Mouse (Mus musculus): ENCODE results near the gene Ints4. TPM values are rescaled to one million over a fixed set of nuclear protein-coding genes. Genes with fewer than 3 reads are reported as not detected.

Gene Ints4
- polyA plus RNA-seq, 1 experiment from 2014 or later, result 44.1 TPM

DNA sequence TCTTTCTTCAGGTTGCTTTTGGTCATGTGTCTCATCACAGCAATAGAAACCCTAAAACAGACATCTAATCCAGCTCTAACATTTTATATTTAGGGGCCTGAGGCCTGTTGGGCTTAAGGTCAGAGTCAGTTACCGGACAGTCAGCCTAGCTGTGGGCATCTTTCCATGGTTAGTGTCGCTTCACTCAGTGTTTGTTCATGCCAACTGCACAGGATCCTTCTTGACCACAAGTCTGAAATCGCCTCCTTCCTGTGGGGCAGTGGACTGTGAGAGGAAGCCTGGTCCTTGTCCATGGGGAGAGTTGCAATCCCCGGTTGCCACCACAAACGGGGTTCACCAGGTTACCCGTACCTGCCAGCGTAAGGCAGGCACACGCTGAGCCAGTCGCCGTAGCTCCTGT lies 68.5 kb downstream of the Ints4 start:
- H3K27me3 ChIP-seq (replicated peaks), result no peaks in the 10 kb centered on the region
- no peak for ATAC-seq (ENCODE audit: insufficient read depth, low FRiP score, low read depth)
- H3K4me1 ChIP-seq, result no peaks in the 10 kb centered on the region
- H3K9ac ChIP-seq, result no peak overlapping the region
- 92% methylated on average over 10 of the region's 10 CpGs for WGBS
- no peak overlapping the region for H3K4me3 ChIP-seq (replicated peaks)
- H3K36me3 ChIP-seq, result no peaks in the 10 kb centered on the region
- H3K27ac ChIP-seq, result no peak overlapping the region
- no peak overlapping the region for H3K4me2 ChIP-seq
- no peaks in the 10 kb centered on the region for H3K9me3 ChIP-seq

DNA sequence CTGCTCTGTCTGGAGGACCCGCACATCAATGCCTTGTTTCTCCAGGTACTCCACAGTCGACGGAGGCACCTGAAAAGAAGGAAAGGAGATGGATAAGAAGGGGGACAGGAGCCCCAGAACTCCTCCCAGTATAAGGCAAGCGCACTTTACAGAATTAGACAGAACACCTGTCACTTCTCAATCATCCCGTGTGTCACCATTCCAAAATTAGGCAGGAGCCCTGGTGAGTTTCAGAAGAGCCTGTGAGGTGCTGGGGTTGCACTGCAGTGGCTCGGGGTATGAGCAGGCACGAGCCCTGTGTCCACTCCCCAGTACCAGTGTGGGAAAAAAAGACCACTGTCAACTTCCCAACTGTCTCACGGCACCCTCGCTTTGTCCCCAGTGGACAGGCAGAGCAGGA lies 69.9 kb downstream of the Ints4 start:
- Histone ChIP-seq H3K9me3 (no peaks in the 10 kb centered on the region), H3K9ac (no peak overlapping the region), H3K4me3 (replicated peaks) (no peak overlapping the region), H3K27ac (no peak overlapping the region), H3K4me2 (no peak overlapping the region), H3K4me1 (no peaks in the 10 kb centered on the region), H3K36me3 (no peaks in the 10 kb centered on the region), H3K27me3 (replicated peaks) (no peaks in the 10 kb centered on the region)
- ATAC-seq (ENCODE audit: insufficient read depth, low FRiP score, low read depth), result no peak
- 89% methylated on average over 9 of the region's 9 CpGs for WGBS

DNA sequence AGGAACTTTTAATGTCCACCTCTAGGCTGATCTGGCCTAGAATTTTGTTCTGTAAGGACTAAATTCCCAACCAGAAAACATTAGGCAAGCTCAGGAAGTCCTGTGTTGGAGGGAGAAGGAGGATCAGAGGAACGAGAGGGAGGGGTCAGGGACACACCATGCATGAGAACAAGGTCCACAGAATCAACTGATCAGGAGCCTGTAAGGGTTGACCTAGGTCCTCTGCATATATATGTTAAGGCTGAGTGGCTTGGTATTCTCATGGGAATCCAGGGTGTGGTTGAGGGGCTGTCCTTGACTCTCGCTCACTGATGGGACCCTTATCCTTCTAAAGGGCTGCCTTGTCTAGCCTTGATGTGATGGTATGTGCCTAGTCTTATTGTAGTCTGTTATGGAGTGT lies 82.8 kb downstream of the Ints4 start:
- Histone ChIP-seq H3K9ac (no peak overlapping the region), H3K27me3 (replicated peaks) (no peaks in the 10 kb centered on the region), H3K4me1 (no peaks in the 10 kb centered on the region), H3K36me3 (no peaks in the 10 kb centered on the region), H3K27ac (no peak overlapping the region), H3K4me2 (no peak overlapping the region), H3K4me3 (replicated peaks) (no peak overlapping the region), H3K9me3 (no peaks in the 10 kb centered on the region)
- ATAC-seq (ENCODE audit: insufficient read depth, low FRiP score, low read depth), result no peak
- 86% methylated on average over 2 of the region's 2 CpGs for WGBS

DNA sequence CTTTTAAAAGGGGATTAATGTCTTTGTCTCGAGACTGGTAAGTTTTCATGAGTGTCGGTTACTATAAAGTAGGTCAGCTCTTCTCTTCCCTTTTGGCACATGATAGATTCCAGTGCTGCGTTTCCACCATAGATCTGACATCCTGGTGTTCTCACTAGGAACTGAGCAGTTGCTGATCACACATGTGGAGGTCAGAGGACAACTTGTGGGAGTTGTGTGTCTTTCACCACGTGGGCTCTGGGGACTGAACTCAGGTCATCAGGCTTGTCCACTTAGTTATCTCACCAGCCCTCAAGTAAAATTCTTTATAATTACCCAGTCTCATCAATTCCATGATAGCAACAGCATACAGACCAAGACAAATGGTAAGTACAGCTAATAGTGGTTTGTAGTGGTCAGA lies 88.6 kb downstream of the Ints4 start:
- Histone ChIP-seq H3K27me3 (replicated peaks) (no peaks in the 10 kb centered on the region), H3K36me3 (no peaks in the 10 kb centered on the region), H3K9me3 (no peaks in the 10 kb centered on the region), H3K9ac (no peak overlapping the region), H3K4me2 (no peak overlapping the region), H3K4me1 (no peaks in the 10 kb centered on the region), H3K27ac (no peak overlapping the region), H3K4me3 (replicated peaks) (no peak overlapping the region)
- WGBS, result 81% methylated on average over 4 of the region's 4 CpGs
- no peak for ATAC-seq (ENCODE audit: insufficient read depth, low FRiP score, low read depth)

DNA sequence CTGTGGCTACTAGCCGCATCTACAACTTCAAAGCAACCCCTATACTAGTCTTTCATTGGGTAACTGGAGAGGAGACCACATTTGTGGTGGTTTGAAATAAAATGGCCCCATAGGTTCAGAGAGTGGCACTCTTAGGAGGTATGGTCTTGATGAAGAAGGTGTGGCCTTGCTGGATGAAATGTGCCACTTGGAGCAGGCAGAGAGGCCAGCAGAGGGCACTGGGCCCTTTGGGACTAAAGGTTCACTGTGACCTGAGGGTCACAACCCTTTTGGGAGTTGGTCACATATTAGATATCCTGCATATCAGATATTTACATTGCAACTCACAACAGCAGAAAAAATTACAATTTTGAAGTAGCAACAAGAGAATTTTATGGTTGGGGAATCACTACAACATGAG lies 89.6 kb downstream of the Ints4 start:
- H3K9ac ChIP-seq, result no peak overlapping the region
- no peak for ATAC-seq (ENCODE audit: insufficient read depth, low FRiP score, low read depth)
- no peaks in the 10 kb centered on the region for H3K36me3 ChIP-seq
- H3K27ac ChIP-seq, result no peak overlapping the region
- H3K4me2 ChIP-seq, result no peak overlapping the region
- no peak overlapping the region for H3K4me3 ChIP-seq (replicated peaks)
- H3K9me3 ChIP-seq, result no peaks in the 10 kb centered on the region
- WGBS, result 88% methylated on average over 1 of the region's 1 CpGs
- H3K27me3 ChIP-seq (replicated peaks), result no peaks in the 10 kb centered on the region
- no peaks in the 10 kb centered on the region for H3K4me1 ChIP-seq

DNA sequence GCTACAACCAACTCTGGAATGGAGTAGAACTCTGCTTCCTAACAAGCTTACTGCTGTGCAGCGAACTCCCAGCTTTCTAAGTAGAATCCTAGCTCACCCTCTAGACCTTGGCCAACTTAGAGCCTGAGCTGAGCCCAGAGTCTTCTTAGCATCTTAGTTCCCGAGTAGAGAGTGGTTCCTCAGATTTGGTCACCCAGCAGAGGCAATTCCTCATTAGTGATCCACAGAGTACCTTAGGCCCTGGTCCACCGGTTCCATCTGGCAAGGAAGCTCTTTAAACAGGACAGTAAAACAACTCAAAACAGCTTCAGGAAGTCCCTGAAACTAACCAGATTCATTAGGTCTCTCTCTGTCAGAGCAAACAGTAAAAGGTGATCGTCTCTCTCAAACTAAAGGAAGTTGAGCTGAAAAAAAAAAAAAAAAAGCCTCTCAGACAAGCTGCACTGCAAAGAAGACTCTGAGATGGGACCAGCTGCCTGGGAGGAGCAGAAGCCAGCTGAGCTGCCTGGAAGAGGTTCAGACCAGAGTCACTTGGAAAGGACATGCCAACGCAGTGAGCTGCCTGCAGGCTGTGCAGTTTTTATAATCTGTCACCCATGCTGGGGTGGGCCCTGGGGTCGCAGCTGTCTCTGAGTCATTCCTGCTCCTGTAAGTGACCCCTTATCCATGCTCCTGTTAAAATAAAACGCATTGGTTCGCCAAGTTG lies 97.8 kb downstream of the Ints4 start:
- no peak for ATAC-seq (ENCODE audit: insufficient read depth, low FRiP score, low read depth)
- 26% methylated on average over 8 of the region's 8 CpGs for WGBS
- Histone ChIP-seq H3K4me1 (0 out of 2 replicates have a peak, but pooled peaks cover 4% of the 10 kb centered on the region), H3K9me3 (no peaks in the 10 kb centered on the region), H3K4me3 (replicated peaks) (peak overlapping the region; percentile 100), H3K36me3 (no peaks in the 10 kb centered on the region), H3K27me3 (replicated peaks) (no peaks in the 10 kb centered on the region), H3K9ac (peak overlapping the region; percentile 61; the same call in 1 of the 2 replicates), H3K27ac (peak overlapping the region; percentile 99), H3K4me2 (peak overlapping the region; percentile 82)

DNA sequence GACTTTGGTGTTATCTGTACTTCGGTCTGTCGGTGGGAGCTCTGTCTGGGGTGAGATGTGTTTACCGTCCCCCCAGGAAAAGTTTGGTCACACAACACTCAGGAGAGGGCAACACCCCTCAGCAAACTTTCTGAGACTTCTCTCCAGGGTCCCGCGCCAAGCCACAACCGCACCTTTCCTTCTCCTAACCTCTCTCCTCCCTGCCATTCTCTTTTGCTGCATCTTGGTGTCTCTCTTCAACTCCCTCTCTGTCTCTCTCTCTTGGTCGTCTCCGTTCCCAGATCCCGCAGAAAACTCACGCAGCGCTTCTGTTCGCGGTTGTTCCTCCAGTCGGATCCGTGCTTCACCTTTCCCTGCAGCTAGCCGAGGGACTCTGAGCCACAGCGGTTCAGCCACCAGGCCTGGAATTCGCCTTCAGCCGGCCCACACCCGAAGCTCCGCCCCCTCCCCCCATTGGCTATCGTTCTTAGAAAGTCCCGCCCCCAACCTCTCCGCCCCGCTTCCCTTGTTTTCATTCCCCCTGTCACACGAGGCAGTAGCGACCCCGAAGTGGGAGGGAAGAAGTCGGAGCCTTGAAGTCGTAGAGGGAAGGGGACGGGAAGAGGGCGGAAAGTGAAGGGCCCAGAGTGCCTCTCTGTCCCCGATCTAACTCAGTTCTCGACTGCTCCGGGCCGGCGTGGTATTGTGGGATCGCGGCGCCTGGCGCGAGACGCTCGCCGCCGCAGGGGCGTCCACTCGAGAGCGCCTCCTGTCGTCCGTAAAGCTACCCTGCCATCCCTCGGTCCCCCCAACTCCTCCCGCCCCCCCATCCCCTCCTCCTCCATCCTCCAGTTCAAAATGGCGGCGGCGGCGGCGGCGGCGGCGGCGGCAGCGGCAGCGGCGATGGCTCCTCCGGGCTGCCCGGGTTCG lies 98.6 kb downstream of the Ints4 start, which contains the start of the genes Aamdc and Rsf1:
TSS of gene Aamdc (minus strand) at position 431 of the 909 bp plus-strand sequence.
TSS of gene Rsf1 (plus strand) at position 823 of the 909 bp plus-strand sequence.
- ATAC-seq (ENCODE audit: insufficient read depth, low FRiP score, low read depth), result peak; percentile 95
- Histone ChIP-seq H3K4me2 (peak within 1 kb of the TSS; percentile 82), H3K4me1 (0 out of 2 replicates have a peak, but pooled peaks cover 4% of the 10 kb centered on the region), H3K9ac (peak within 1 kb of the TSS; percentile 99), H3K27me3 (replicated peaks) (no peaks in the 10 kb centered on the region), H3K36me3 (no peaks in the 10 kb centered on the region), H3K9me3 (no peaks in the 10 kb centered on the region), H3K4me3 (replicated peaks) (peak within 1 kb of the TSS; percentile 100), H3K27ac (peak within 1 kb of the TSS; percentile 99)
- WGBS, result under 1% methylated on average over 65 of the region's 68 CpGs

DNA sequence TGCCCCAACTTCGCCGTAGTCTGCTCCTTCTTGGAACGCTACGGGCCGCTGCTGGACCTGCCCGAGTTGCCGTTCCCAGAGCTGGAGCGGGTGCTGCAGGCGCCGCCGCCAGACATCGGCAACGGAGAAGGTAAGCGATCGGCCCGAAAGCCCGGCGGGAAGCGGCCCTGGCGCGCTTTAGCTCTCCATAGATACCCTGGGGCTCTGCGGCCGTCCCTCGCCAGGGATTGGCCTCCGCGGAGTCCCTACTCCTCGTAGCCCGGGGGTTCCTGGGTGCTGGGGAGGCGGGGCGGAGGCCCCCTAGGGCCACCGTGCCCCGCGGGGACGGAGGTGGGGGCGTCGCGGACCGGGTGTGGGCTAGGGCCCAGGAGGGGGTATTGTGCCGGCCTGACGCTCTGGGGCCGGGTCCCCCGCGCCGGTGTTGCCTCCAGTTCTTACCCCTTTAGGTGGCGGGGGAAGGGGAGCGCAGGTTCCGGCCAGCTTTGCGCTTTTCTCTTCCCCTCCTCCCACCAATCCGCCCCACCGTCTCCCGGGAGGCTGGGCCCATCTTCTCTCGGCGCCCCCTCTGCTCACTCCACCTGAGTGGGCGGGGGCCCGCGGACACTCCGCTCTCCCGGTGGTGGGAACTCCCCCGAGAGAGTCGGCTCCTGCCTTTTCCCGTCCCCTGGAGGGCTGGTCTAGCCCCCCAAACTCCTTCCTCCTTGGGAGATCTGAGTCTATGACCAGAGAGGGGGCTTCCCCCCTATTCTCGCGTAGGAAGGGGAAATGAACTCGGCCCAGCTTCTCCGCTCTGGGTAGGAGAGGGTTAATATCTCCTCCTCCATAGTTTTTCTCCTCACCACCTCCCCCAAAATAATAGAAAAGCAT lies 99.5 kb downstream of the Ints4 start:
- Histone ChIP-seq H3K27me3 (replicated peaks) (no peaks in the 10 kb centered on the region), H3K9me3 (no peaks in the 10 kb centered on the region), H3K27ac (peak overlapping the region; percentile 99), H3K4me1 (0 out of 2 replicates have a peak, but pooled peaks cover 4% of the 10 kb centered on the region), H3K9ac (peak overlapping the region; percentile 99), H3K4me2 (peak overlapping the region; percentile 82), H3K4me3 (replicated peaks) (peak overlapping the region; percentile 100), H3K36me3 (no peaks in the 10 kb centered on the region)
- ATAC-seq (ENCODE audit: insufficient read depth, low FRiP score, low read depth), result peak; percentile 16
- WGBS, result under 1% methylated on average over 59 of the region's 65 CpGs

DNA sequence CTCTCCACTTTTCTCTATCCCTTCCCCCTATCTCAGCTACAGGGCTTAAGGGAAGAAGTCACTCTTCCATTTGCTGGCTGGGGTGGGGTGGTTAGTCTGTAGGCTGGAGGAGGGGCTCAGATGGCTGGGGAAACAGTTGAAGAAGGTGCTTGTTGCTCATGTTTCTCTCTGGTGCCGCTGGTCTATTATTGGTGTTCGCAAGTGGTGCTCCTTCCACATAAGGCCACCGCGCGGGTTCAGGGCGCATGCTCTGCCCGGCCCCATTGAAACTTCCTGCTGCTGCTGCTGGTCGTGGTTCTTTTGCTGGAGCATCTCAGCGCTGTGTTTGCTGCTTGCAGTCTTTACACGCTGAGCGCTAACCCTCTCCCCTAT lies 100.1 kb downstream of the Ints4 start:
- under 1% methylated on average over 11 of the region's 11 CpGs for WGBS
- peak overlapping the region; percentile 82 for H3K4me2 ChIP-seq

DNA sequence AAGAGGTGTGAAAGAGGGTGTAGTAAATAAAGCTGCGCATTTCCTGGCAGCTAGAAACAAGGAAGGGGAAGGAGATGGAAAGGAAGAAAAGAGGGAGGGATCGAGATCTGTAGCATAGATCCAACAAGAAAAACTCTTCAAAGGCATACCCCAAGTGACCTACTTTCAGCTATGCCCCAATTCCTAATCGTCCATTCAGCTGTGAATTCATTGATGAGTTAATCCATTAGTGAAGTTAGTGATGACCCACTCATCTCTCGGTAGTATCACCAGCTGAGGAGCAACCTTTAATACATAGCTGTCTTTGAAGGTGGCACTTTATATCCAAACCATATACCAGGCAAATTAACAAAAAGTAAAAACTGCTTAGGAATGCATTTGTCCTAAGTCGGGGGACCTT lies 107.8 kb downstream of the Ints4 start:
- Histone ChIP-seq H3K36me3 (no peaks in the 10 kb centered on the region), H3K9ac (no peak overlapping the region), H3K27me3 (replicated peaks) (no peaks in the 10 kb centered on the region), H3K4me3 (replicated peaks) (no peak overlapping the region), H3K4me1 (peaks cover 22% of the 10 kb centered on the region; the same call in 1 of the 2 replicates), H3K9me3 (no peaks in the 10 kb centered on the region), H3K4me2 (no peak overlapping the region), H3K27ac (no peak overlapping the region)
- 76% methylated on average over 5 of the region's 5 CpGs for WGBS
- ATAC-seq (ENCODE audit: insufficient read depth, low FRiP score, low read depth), result no peak

More for the DNA sequence above, 100.1 kb downstream of the Ints4 start:
- ATAC-seq (ENCODE audit: insufficient read depth, low FRiP score, low read depth), result peak; percentile 44
- H3K27me3 ChIP-seq (replicated peaks), result no peaks in the 10 kb centered on the region
- peak overlapping the region; percentile 99 for H3K27ac ChIP-seq
- peak overlapping the region; percentile 100 for H3K4me3 ChIP-seq (replicated peaks)
- no peaks in the 10 kb centered on the region for H3K9me3 ChIP-seq
- peak overlapping the region; percentile 99; the same call in 1 of the 2 replicates for H3K9ac ChIP-seq
- H3K4me1 ChIP-seq, result 0 out of 2 replicates have a peak, but pooled peaks cover 4% of the 10 kb centered on the region
- H3K36me3 ChIP-seq, result no peaks in the 10 kb centered on the region

DNA sequence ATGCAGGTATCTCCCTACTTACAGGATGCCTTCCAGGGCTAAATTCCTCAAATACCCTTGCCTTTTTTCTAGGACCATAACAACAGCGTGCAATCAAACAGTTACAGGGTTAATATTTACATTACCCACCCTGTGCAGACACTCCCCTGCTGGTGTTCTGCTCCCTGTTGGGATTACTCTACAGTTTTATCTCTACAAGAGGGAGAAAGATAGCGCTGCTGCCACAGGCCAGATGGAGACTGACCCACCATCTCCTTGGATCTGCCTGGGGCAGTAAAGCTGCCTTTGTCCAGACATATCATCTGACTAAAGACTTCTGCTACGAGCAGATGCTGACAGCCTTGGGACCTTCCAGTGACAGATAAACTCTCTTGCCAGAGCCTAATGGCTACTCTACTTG lies 109.7 kb downstream of the Ints4 start:
- no peak overlapping the region for H3K4me3 ChIP-seq (replicated peaks)
- no peak overlapping the region for H3K4me2 ChIP-seq
- 15% methylated on average over 3 of the region's 3 CpGs for WGBS
- H3K9ac ChIP-seq, result no peak overlapping the region
- H3K36me3 ChIP-seq, result no peaks in the 10 kb centered on the region
- H3K4me1 ChIP-seq, result peaks cover 22% of the 10 kb centered on the region; the same call in 1 of the 2 replicates
- no peak overlapping the region for H3K27ac ChIP-seq
- no peaks in the 10 kb centered on the region for H3K27me3 ChIP-seq (replicated peaks)
- peak; percentile 51; the same call in 1 of the 2 replicates for ATAC-seq (ENCODE audit: insufficient read depth, low FRiP score, low read depth)
- no peaks in the 10 kb centered on the region for H3K9me3 ChIP-seq
